Mouse (Mus musculus) heart, embryonic 15.5 days (tissue): Measurements from ENCODE around the gene Inpp5e. TPM values are rescaled to one million over a fixed set of nuclear protein-coding genes. Genes with fewer than 3 reads are reported as not detected.

Experiments
- ATAC-seq: fragments of 200-750 bp; cut with Nextera tagmentation; replicated peaks from 2 replicates; pipeline ENCODE4 v1.8.0; 2017; ENCODE audit warnings: low read depth, moderate TSS enrichment; ENCODE audit not compliant: insufficient number of reproducible peaks, insufficient read depth, low FRiP score
- H3K27ac ChIP-seq: fragments of 300-500 bp; sonication (generic); 2 replicates; pipeline ENCODE4 v1.5.1; 2015; ENCODE audit warnings: mild to moderate bottlenecking, inconsistent platforms
- H3K27me3 ChIP-seq: fragments of 300-500 bp; sonication (generic); 2 replicates; pipeline ENCODE4 v1.6.1; 2015; ENCODE audit warnings: inconsistent platforms
- H3K36me3 ChIP-seq: fragments of 300-500 bp; sonication (generic); 2 replicates; pipeline ENCODE4 v1.6.1; 2015; ENCODE audit warnings: mild to moderate bottlenecking, inconsistent platforms
- H3K4me1 ChIP-seq: fragments of 300-500 bp; sonication (generic); replicated peaks from 2 replicates; pipeline ENCODE4 v1.6.1; 2015; ENCODE audit warnings: inconsistent platforms
- H3K4me2 ChIP-seq: fragments of 300-500 bp; sonication (generic); 2 replicates; pipeline ENCODE4 v1.6.1; 2015; ENCODE audit warnings: inconsistent platforms, mild to moderate bottlenecking, moderate library complexity
- H3K4me3 ChIP-seq: fragments of 300-500 bp; sonication (generic); 2 replicates; pipeline ENCODE4 v1.5.1; 2015; ENCODE audit warnings: mild to moderate bottlenecking, inconsistent platforms
- H3K9ac ChIP-seq: fragments of 300-500 bp; sonication (generic); 2 replicates; pipeline ENCODE4 v1.6.1; 2015; ENCODE audit warnings: mild to moderate bottlenecking, inconsistent platforms
- H3K9me3 ChIP-seq: fragments of 300-500 bp; sonication (generic); replicated peaks from 2 replicates; pipeline ENCODE4 v1.6.1; 2016; ENCODE audit warnings: inconsistent platforms
- WGBS: fragments of 180-500 bp; shearing (Covaris S2); methylation state at CpG from one replicate; pipeline ENCODE4 v1.1.7; 2015; ENCODE audit warnings: mixed read lengths; 5-methylcytosine and 5-hydroxymethylcytosine counted together
- polyA plus RNA-seq: library from polyadenylated mRNA; unstranded; fragments of >200 nt; fragmentation: Nextera tagmentation; extraction: Ambion mirVana; gene quantifications from 2 replicates; pipeline ENCODE4 v1.2.1, GENCODE M21; 2015

Gene Inpp5e
- polyA plus RNA-seq, 1 experiment from 2014 or later, result 14.3 TPM

DNA sequence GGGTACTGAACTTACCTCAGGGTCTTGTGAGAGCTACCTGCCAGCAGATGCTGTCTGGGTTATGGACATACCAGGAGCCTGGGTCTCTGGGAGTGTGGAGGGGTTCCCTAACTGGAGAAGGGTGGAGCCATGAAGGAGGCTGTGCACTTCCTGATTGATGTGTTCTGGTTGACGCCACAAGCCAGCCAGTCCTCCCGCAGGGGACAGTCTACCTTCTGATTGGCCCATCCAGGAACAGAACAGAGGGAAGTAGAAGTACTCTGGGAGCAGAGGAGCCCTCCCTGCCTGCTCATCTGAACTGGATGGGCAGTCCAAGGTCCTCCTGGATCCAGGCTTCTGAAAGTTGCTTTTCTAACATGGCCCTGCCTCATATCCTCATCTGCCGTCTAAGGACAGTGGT lies 48.2 kb downstream of the Inpp5e start, which contains the start of gene Card9:
Card9 (minus strand) TSS at position 147 of the 400 bp plus-strand sequence.
- WGBS, result 52% methylated on average over 3 of the region's 3 CpGs
- Histone ChIP-seq H3K27me3 (no peaks in the 10 kb centered on the region), H3K9ac (no peak within 1 kb of the TSS), H3K9me3 (no peaks in the 10 kb centered on the region), H3K4me2 (no peak within 1 kb of the TSS), H3K36me3 (peaks cover 8% of the 10 kb centered on the region), H3K27ac (no peak within 1 kb of the TSS), H3K4me1 (peaks cover 23% of the 10 kb centered on the region), H3K4me3 (no peak within 1 kb of the TSS)
- no peak for ATAC-seq

DNA sequence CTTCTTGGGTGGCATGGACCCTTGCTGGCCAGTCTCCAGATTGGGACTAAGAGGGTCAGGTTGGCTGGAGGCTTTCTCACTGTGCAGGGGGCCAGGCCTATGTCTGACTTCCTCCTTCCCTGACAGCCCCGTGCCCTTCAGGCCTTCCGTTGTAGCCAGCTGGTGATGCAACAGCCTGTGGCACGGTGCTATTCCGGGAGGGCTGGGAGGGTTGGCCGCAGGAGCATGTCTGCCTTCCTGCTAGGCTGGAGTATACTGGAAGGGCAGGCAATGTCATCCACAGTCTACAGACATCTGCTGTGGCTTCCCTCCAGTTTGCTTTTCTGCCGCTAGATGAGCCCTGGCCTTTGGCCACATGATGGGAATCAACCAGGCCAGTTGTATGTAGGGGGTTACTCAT lies 49.0 kb downstream of the Inpp5e start:
- Histone ChIP-seq H3K27ac (no peak overlapping the region), H3K4me1 (peaks cover 15% of the 10 kb centered on the region), H3K27me3 (no peaks in the 10 kb centered on the region), H3K9ac (no peak overlapping the region), H3K4me3 (no peak overlapping the region), H3K9me3 (no peaks in the 10 kb centered on the region), H3K36me3 (peaks cover 6% of the 10 kb centered on the region), H3K4me2 (no peak overlapping the region)
- no peak for ATAC-seq
- WGBS, result 52% methylated on average over 6 of the region's 6 CpGs

DNA sequence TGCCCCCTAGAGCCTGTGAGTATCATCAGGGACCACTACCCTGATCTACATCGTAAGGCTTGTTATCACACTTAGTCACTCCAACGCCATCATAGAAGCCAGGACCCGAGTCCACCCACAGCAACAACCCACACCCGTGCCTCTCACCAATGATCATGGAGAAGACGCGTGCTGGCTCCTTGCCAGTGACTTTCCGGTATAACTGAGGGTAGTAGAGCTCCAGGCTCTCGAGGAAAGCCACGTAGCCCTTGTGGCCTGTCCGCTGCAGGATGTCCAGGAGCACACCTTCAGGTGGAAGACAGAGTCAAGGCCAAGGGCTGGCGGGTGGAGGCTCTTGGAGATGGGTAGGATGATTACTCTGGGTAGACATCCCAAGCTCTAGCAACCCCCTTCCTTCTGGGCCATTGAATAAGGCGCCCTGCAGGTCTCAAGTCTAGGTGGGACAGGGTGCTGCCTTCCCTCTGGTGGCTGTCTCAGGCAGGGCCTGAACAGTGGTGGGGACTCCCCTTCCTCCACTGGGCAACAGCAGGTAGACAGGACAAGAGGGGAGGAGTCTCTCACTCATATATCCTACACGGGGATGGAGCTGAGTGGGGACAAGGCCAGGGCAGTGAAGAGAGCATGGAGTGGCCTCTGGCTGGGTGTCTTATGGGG lies 50.2 kb downstream of the Inpp5e start:
- ATAC-seq, result no peak
- H3K9me3 ChIP-seq, result no peaks in the 10 kb centered on the region
- 81% methylated on average over 13 of the region's 13 CpGs for WGBS
- peaks cover 4% of the 10 kb centered on the region; the same call in 1 of the 2 replicates for H3K4me1 ChIP-seq
- no peak overlapping the region for H3K27ac ChIP-seq
- no peaks in the 10 kb centered on the region for H3K36me3 ChIP-seq
- no peak overlapping the region for H3K9ac ChIP-seq
- no peaks in the 10 kb centered on the region for H3K27me3 ChIP-seq
- no peak overlapping the region for H3K4me2 ChIP-seq
- H3K4me3 ChIP-seq, result no peak overlapping the region

DNA sequence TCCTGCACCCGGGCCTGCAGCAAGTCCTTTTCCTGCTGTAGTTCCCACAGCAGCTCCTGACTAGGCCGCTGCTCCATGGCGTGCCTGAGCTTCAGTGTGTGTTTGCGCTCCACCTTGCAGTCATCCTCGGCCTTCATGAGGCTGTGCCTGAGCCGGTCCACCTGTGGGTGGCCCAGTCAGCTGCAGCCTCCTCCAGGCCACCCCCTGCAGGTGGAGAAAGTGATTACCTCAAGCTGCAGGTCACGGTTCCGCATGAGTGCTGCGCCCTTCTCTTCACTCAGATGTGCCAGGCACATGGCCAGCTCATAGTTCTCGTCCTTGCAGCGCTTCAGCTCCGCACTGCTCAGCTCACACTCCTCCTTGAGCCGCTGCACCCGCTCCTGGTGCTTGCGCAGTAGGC lies 51.5 kb downstream of the Inpp5e start:
- no peak overlapping the region for H3K4me2 ChIP-seq
- no peak overlapping the region for H3K27ac ChIP-seq
- H3K27me3 ChIP-seq, result no peaks in the 10 kb centered on the region
- H3K4me3 ChIP-seq, result no peak overlapping the region
- H3K9ac ChIP-seq, result no peak overlapping the region
- 56% methylated on average over 15 of the region's 15 CpGs for WGBS
- no peaks in the 10 kb centered on the region for H3K36me3 ChIP-seq
- H3K9me3 ChIP-seq, result no peaks in the 10 kb centered on the region
- H3K4me1 ChIP-seq, result peaks cover 9% of the 10 kb centered on the region
- ATAC-seq, result no peak

DNA sequence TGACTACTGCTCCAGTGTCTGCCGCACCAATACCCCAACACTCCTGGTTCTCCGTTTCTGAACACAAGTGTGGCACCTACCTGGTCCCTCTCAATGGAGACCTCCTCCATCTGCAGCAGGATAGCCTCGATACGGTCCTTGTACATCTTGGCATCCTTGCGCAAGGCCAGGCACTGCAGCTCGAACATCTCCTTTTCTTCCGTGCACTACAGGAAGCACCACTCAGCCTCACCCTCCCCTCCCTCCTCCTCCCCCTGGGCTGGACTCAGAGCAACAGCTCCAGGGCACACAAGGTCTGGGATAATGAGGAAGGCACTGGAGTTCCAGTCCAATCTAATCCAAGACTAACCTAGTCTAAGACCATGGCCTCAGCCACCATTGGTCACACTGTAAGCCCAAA lies 52.3 kb downstream of the Inpp5e start:
- Histone ChIP-seq H3K9ac (no peak overlapping the region), H3K27ac (no peak overlapping the region), H3K4me1 (peaks cover 12% of the 10 kb centered on the region), H3K36me3 (no peaks in the 10 kb centered on the region), H3K4me2 (no peak overlapping the region), H3K27me3 (no peaks in the 10 kb centered on the region), H3K9me3 (no peaks in the 10 kb centered on the region), H3K4me3 (no peak overlapping the region)
- ATAC-seq, result no peak
- WGBS, result 70% methylated on average over 7 of the region's 7 CpGs

DNA sequence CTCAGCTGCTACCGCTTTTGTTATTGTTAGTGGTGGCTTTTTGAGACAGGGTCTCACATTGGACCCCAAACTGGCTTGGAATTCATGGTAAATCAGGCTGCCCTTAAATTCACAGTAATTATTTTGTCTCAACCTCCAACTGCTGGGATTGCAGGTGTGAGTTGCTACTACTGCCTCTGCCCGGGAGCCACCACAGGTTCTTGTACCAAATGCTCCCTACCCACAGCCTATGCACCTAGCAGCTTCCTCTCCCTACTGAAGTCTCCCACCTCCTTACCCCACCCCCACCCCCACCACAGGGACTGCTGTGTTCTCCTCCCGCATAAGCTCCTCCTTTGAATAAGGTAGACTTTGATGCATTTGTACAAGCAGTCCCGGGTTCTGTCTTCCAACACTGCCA lies 52.8 kb downstream of the Inpp5e start:
- no peak overlapping the region for H3K4me2 ChIP-seq
- no peaks in the 10 kb centered on the region for H3K27me3 ChIP-seq
- no peaks in the 10 kb centered on the region for H3K9me3 ChIP-seq
- H3K27ac ChIP-seq, result no peak overlapping the region
- 78% methylated on average over 4 of the region's 4 CpGs for WGBS
- H3K9ac ChIP-seq, result no peak overlapping the region
- H3K36me3 ChIP-seq, result no peaks in the 10 kb centered on the region
- no peak overlapping the region for H3K4me3 ChIP-seq
- no peak for ATAC-seq
- peaks cover 14% of the 10 kb centered on the region for H3K4me1 ChIP-seq

DNA sequence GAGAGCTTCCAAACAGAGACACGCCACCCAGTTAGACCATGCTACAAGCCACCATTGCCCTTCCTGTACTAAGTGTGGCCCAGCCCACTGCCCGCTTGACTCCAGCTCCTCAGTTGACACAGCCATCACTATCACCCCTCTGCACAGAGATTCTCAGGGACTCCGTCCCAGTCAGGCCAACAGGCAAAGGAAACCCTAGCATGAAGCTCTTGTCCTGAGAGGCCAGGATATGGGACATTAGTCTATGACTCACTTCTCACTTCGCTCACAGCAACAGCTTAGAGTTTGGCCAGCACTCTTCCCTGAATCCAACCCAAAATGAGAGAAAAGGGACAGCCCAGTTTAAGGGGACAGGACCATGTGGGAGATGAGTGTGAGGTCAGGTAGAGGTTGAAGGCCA lies 54.6 kb downstream of the Inpp5e start:
- ATAC-seq, result no peak
- WGBS, result 83% methylated on average over 4 of the region's 4 CpGs
- no peaks in the 10 kb centered on the region for H3K9me3 ChIP-seq
- no peak overlapping the region for H3K4me2 ChIP-seq
- H3K4me1 ChIP-seq, result peaks cover 22% of the 10 kb centered on the region
- no peak overlapping the region for H3K4me3 ChIP-seq
- H3K27ac ChIP-seq, result no peak overlapping the region
- no peaks in the 10 kb centered on the region for H3K36me3 ChIP-seq
- H3K9ac ChIP-seq, result no peak overlapping the region
- no peaks in the 10 kb centered on the region for H3K27me3 ChIP-seq

DNA sequence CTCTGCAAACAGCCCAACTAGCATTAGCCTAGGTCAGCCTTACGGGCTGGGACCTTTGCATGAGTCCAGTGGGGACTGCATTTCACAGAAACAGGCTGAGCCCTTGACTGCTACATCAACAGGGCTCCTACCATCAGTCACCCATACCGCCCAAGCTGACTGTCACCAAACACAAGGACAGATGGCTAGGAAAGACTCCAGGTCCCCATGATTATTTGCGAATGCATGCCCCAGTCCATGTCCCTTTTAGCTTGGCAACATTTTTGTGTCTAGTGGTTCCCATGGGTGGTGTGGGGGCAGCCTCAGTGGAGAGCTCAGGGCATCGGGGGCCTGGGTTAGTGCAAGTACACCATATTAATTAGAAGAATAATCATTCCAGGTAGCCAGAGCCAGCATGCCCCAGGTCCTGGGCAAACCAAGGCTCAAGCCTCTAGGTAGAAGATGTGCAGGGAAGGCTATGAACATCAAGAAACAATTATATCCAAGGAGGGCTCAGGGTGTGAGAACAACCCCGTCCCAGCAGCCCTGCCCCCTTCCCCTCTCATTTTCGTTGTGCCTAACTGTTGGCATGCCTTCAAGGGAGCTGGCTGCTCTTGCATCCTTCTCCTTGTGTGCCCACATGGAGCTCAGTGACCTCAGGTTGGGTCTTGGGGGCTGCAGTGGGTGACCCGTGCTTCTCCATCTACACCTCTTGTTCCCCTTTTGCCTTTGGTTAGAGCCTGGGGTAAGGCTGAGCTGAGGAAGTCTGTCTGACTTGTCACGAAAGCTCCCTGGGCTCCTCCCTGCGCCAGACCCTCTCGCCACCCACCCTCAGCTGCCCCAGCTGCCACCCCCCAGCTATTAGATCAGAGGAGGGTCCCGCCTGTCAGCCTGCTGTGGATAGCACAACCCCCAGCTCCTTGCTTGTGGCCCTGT lies 55.7 kb downstream of the Inpp5e start:
- Histone ChIP-seq H3K27ac (no peak overlapping the region), H3K27me3 (no peaks in the 10 kb centered on the region), H3K36me3 (peaks cover 7% of the 10 kb centered on the region), H3K4me3 (peak overlapping the region; percentile 78), H3K9me3 (no peaks in the 10 kb centered on the region), H3K4me2 (peak overlapping the region; percentile 98), H3K9ac (no peak overlapping the region), H3K4me1 (peaks cover 25% of the 10 kb centered on the region)
- no peak for ATAC-seq
- 84% methylated on average over 11 of the region's 11 CpGs for WGBS

DNA sequence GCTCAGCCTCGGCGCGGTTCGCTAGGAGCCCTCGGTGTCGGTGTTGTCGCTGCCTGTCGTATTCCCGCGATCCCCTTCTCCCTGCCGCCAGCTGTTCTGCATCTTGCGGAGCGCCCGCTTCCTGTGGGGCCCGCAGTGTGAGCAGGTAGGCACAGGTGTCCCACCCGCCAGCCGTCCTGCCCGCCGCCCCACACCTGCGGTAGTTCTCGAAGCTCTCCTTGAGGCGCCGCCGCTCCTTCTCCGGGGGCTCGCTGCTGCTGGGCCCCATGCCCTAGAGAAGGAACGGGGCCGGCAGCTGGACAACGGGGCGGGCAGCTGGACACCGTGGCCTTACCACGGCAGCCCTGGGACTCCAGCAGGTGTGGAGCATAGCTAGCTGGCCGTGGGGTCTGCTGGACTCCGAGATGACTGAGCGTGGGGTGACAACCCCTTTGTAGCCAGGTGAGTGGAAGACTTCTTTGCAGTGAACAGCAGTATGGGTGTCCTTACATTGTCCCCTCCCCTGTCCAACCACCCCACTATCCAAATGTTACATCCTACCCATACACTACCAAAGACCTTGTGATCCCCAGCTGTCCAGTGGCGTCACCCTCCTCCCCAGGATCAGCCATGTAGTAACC lies 56.6 kb downstream of the Inpp5e start:
- H3K27ac ChIP-seq, result peak overlapping the region; percentile 31; the same call in 1 of the 2 replicates
- WGBS, result 4% methylated on average over 36 of the region's 36 CpGs
- ATAC-seq, result no peak

DNA sequence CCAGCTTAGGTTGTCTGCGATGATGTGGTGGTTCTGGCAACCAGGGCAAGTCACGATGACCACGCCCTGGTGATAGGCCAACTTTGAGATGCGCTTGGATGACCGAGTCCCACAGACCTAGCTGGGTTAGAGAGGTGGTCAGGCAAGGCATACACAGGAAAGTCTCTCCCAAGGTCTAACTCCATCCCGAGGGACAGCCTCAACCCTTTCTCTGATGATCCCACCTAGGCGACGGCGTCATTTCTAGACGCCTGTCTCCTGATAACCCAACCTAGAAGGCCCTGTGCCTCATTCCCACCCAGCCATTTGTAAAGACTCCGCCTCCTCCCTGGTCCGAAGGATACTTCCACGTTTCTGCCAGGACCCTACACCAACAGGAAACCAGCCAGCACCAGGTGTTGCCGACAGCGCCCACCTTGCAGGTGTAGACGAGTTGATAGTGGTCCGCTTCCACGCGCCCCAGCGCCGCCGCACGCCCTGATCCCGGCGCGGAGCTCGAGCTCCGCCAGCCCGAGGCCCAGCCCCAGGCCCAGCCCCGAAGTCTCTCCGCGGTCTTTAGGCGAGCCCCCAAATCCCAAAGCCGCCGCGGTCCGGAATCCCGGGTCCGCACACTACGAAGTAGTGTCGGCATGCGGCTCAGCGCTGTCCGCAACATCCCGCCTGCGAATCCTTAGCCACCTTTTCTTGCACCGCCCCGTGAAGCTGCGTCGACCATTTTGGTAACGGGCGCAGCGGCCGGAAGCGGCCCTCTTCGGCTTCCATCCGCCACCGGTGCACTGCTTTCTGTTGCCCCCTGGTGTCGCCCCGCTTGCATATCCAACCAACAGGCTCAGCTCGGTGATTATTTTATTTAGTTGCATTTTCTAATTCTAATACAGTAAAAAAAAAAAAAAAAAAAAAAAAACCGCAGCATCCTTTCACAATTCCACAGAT lies 57.4 kb downstream of the Inpp5e start, which contains the start of gene Dnlz:
Dnlz (minus strand) TSS at position 753 of the 933 bp plus-strand sequence.
- ATAC-seq, result peak; percentile 59
- peak within 1 kb of the TSS; percentile 89 for H3K9ac ChIP-seq
- 1% methylated on average over 62 of the region's 62 CpGs for WGBS
- H3K4me3 ChIP-seq, result peak within 1 kb of the TSS; percentile 78
- H3K27me3 ChIP-seq, result no peaks in the 10 kb centered on the region
- H3K9me3 ChIP-seq, result no peaks in the 10 kb centered on the region
- peaks cover 31% of the 10 kb centered on the region for H3K4me1 ChIP-seq
- peaks cover 16% of the 10 kb centered on the region for H3K36me3 ChIP-seq
- peak within 1 kb of the TSS; percentile 98 for H3K4me2 ChIP-seq
- peak within 1 kb of the TSS; percentile 77 for H3K27ac ChIP-seq

More for the DNA sequence above, 56.6 kb downstream of the Inpp5e start:
- Histone ChIP-seq H3K27me3 (no peaks in the 10 kb centered on the region), H3K9ac (peak overlapping the region; percentile 82), H3K9me3 (no peaks in the 10 kb centered on the region), H3K4me3 (peak overlapping the region; percentile 78), H3K4me2 (peak overlapping the region; percentile 98), H3K4me1 (peaks cover 31% of the 10 kb centered on the region), H3K36me3 (peaks cover 8% of the 10 kb centered on the region)
